ENCODE assay signal across 1 mouse cellular context in the genomic region with DNA sequence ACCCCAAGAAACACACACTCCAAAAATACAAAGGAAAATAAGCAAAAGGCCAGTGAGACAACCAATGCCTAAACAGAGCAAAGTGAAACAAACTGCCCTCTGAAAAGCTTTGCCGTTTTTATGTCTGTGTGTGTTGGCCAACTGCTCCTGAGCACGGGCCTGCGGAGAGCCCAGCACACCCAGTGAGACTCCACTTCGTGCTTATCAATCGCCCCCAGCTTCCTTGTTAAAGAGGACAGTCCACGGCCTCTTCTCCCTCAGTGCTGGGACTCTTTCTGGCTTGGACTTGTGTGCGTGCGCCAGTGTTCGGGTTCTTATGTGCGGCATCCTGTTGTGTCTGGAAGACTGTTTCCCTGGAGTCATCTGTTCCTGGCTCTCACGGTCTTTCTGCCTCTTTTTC.
TF ChIP-seq lines count a peak whose summit lies in the region.

No protein-coding gene starts in this region.

TF ChIP-seq in MEL, 35 proteins besides CTCF, POLR2A, EP300 and RAD21 (continued from another document):
- no peak for TF ChIP-seq KAT2A (conservative IDR thresholded peaks at IDR 0.05; ENCODE audit: low read depth, low read length)
- TF ChIP-seq TAL1 (IDR thresholded peaks at IDR 0.05; ENCODE audit: low read length), result no peak
- TF ChIP-seq ZNF384 (IDR thresholded peaks at IDR 0.05; ENCODE audit: low read depth, low read length), result no peak
- TF ChIP-seq NRF1 (IDR thresholded peaks at IDR 0.05; ENCODE audit: insufficient read depth, low read depth, low read length, poor library complexity, severe bottlenecking), result no peak
